Mouse (Mus musculus) frontal cortex, postnatal 14 days (tissue): ENCODE results near the gene Usb1.
A peak's percentile ranks its signal among the peaks of the same experiment; 100 is the strongest.

Source experiments
- DNase-seq, 2 experiments: peaks; one replicate each; pipeline ENCODE4 v3.0.0; 2022; ENCODE audit warnings: low spot score in 2 of 2

The Usb1 gene

GRCm38 (mm10) chr8:95335706-95336105 is 3.6 kb downstream of the Usb1 start:
- no peak for DNase-seq

- DNase-seq: no peak
Measured at GRCm38 (mm10) chr8:95336363-95336762, 4.3 kb downstream of the Usb1 start.

GRCm38 (mm10) chr8:95341721-95342120 is 9.6 kb downstream of the Usb1 start:
- no peak for DNase-seq

- DNase-seq: no peak
Measured at GRCm38 (mm10) chr8:95344668-95345067, 12.6 kb downstream of the Usb1 start.

GRCm38 (mm10) chr8:95346643-95347545 is 14.8 kb downstream of the Usb1 start:
- peak; percentile 72 to 87 for DNase-seq

GRCm38 (mm10) chr8:95348356-95348755 is 16.3 kb downstream of the Usb1 start:
- DNase-seq: no peak

- peak; percentile 75 to 77 for DNase-seq
Measured at GRCm38 (mm10) chr8:95348811-95349630, 16.9 kb downstream of the Usb1 start.

- no peak for DNase-seq
Measured at GRCm38 (mm10) chr8:95351461-95351860, 19.4 kb downstream of the Usb1 start.

- DNase-seq: peak; percentile 47 to 60
Measured at GRCm38 (mm10) chr8:95352151-95352870, 20.2 kb downstream of the Usb1 start, which contains the start of gene Mmp15. Gene Mmp15, plus strand, starts transcription at chr8:95352268.

- DNase-seq: peak in 1 of 2 experiments; percentile 35
Measured at GRCm38 (mm10) chr8:95352871-95353866, 21.1 kb downstream of the Usb1 start.

- DNase-seq: no peak
Measured at GRCm38 (mm10) chr8:95354606-95355005, 22.5 kb downstream of the Usb1 start.

GRCm38 (mm10) chr8:95358550-95359411 is 26.7 kb downstream of the Usb1 start:
- DNase-seq: no peak

- no peak for DNase-seq
Measured at GRCm38 (mm10) chr8:95360181-95361015, 28.3 kb downstream of the Usb1 start.

GRCm38 (mm10) chr8:95361016-95361341 is 28.9 kb downstream of the Usb1 start:
- no peak for DNase-seq

- DNase-seq: no peak
Measured at GRCm38 (mm10) chr8:95362272-95362671, 30.2 kb downstream of the Usb1 start.

GRCm38 (mm10) chr8:95363849-95364248 is 31.8 kb downstream of the Usb1 start:
- DNase-seq: no peak

GRCm38 (mm10) chr8:95369581-95370326 is 37.7 kb downstream of the Usb1 start:
- no peak for DNase-seq

GRCm38 (mm10) chr8:95373389-95374002 is 41.4 kb downstream of the Usb1 start:
- DNase-seq: no peak
